Mouse (Mus musculus) G1E-ER4 (cell line): Measurements from ENCODE around the gene Stx6. TPM values are rescaled to one million over a fixed set of nuclear protein-coding genes. Genes with fewer than 3 reads are reported as not detected.

Experiments
- GATA1 ChIP-seq: IDR thresholded peaks from one replicate; pipeline ENCODE4 v1.8.0; 2012; ENCODE audit warnings: low read length, inconsistent platforms
- polyA plus RNA-seq: library from polyadenylated mRNA; stranded (reverse); fragments of >175 nt; gene quantifications from 2 replicates; pipeline ENCODE4 v1.2.3, GENCODE M21; 2012

The Stx6 gene
- polyA plus RNA-seq, 1 experiment = 138 TPM

DNA sequence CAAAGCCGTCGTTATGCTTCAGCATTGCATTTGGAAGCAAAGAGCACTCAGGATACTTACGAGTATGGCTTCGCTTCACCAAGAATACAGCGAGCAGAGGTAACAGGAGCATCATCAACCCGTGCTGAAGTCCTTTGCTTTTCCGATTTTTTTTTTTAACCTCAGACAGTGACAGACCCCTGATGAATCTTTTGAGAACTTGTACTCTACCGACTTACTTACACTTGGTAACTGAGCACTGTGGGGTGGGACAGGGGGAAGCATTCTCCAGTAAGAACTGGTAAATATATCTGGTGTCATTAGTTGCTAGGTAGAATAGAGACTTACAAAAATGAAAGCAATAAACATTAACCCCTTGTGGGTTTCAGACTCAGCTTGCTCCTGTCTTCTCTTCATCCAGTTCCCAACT lies 11.9 kb upstream of the Stx6 start, which contains the start of gene Mr1:
Gene Mr1 (minus strand): TSS at position 243 of the 409 bp plus-strand sequence.
- TF ChIP-seq GATA1 = no peak

GRCm38 (mm10) chr1:155147228-155147627 lies 11.3 kb upstream of the Stx6 start:
- TF ChIP-seq GATA1 = no peak

GRCm38 (mm10) chr1:155149403-155149802 lies 9.1 kb upstream of the Stx6 start:
- TF ChIP-seq GATA1 = no peak

- TF ChIP-seq GATA1 = no peak
Observed at GRCm38 (mm10) chr1:155150821-155151220, 7.7 kb upstream of the Stx6 start.

- no peak for TF ChIP-seq GATA1
Observed at GRCm38 (mm10) chr1:155153906-155154305, 4.6 kb upstream of the Stx6 start.

DNA sequence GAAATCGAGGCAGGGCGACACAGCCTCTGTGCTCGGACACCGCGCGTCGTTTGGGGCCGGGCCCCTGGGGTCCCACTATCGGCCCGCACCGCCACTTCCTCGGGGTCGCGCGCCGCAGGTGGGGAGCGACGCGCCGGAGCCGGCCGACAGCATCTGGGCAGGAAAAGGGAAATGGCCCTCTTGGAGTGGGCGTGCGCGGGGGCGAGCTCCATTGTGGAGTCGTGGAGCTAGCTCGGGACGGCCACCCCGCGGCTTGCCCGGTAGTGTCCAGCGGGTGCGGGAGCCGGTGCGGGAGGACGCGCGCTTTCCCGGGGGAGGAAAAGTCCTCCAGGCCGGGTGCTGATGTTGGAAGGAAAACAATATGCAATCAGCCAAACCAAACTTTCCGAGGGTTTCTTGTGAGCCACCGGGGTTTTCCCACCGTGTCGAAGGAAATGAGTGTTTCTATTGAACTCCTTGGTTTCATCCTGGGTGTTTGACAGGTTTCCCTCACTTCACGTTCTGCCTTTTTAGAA lies 512 bp downstream of the Stx6 start:
- TF ChIP-seq GATA1 = no peak

GRCm38 (mm10) chr1:155167453-155167852 lies 8.9 kb downstream of the Stx6 start:
- TF ChIP-seq GATA1 = no peak

DNA sequence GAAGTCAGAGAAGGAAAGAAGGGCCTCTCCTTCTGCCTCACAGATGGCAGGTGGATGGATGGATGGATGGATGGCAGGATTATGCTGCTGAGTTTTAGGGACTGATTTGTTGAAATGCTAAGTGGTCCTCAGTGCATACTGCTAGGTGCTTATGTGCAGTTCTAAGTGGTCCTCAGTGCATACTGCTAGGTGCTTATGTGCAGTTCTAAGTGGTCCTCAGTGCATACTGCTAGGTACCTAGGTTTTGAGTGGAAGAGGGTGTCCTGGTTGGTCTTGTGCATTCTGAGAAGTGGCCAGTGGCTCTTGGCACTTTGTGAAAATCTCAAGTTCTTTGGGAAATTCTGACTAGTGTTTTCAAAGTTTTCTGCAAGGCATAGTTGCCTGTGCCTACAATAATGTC lies 11.4 kb downstream of the Stx6 start:
- no peak for TF ChIP-seq GATA1

GRCm38 (mm10) chr1:155172895-155173643 lies 14.6 kb downstream of the Stx6 start:
- no peak for TF ChIP-seq GATA1

GRCm38 (mm10) chr1:155174424-155174823 lies 15.9 kb downstream of the Stx6 start:
- no peak for TF ChIP-seq GATA1

DNA sequence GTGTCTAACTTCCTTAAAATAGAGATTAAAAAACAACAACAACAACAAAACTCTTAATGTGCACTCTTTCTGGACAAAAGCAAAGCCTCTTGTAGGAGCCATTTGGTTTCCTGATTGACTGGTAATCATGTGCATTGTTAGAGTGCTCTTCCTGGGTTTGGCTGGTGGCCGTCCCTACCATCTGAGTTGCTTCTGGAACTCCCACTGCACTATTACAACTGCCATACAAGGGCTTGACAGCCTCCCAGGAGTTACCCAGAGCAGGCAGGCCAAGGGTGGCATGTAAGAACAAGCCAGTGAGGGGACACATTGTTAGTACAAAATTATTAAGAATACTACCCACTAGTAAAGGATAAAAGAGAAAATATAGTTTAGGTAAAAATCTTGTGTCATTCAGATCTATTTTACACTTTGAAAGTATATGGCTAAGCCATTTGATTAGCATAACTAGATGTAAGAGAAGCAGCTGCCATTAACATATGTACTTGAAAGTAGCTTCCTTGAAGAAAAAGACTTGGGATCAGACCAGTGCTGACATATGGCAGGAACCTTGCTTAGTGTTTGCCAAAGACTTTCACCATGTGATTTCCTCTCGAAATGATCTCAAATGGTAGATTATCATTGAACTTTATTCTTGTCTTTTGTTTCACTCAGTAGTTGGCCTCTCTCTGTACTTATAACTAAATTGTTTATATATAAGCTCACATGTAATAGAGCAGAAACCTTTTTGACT lies 19.8 kb downstream of the Stx6 start:
- TF ChIP-seq GATA1 = no peak

GRCm38 (mm10) chr1:155184191-155184590 lies 25.7 kb downstream of the Stx6 start:
- no peak for TF ChIP-seq GATA1

DNA sequence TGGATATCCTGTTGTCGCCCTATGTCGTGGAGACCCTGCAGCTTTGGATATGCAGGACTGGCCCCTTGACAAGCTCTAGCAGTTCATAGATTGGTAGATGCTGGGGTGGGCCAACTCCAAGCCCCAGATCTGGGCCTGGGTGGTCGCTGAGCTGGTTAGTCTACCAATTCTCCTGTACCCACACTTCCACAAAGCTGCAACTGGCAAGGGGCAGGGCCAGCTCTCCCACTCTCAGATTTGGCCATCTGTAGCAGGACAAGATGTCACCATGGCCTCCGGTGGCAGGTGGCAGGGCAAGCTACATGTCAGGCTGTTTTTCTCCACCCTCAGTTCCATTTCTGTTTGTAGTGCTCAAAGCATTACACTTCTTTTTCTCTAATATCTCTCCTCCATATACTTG lies 30.1 kb downstream of the Stx6 start:
- TF ChIP-seq GATA1 = no peak

DNA sequence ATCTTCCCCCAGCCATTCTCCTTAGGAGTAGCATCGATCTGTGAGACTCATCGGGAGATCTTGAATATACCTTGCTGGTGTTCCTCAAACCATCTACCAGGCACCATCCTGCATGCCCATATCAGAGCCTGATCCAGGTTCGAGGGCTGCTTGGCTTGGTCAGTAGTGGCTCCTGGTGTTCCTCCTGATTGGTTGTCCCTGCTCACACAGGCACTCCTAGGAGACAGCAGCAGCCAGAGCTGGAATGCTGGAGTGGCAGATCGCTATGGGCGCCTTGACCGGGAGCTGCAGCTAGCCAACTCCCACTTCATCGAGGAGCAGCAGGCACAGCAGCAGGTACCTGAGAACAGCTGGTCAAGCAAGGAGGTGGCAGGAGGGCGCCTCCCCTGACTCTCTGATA lies 32.7 kb downstream of the Stx6 start:
- no peak for TF ChIP-seq GATA1

DNA sequence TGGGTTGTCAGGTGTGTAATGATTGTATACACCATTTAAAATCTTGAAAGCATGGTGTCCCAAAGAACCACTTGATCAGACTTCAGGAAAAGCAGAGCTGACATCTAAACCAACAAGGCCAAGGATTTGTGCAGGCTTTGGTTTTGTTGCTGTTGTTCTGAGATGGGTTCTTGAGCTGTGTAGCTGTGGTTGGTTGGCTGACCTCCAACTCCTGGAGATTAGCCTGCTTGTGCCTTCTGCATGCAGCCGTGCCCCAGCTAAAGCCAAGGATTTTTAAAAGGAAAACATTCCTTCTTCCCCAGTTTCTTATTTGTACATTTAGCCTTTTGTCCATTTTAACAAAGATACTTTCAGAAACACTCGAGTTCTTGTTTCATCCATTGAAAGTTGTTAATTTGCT lies 33.2 kb downstream of the Stx6 start:
- no peak for TF ChIP-seq GATA1

GRCm38 (mm10) chr1:155192805-155193368 lies 34.4 kb downstream of the Stx6 start:
- no peak for TF ChIP-seq GATA1
